In the genomic region with DNA sequence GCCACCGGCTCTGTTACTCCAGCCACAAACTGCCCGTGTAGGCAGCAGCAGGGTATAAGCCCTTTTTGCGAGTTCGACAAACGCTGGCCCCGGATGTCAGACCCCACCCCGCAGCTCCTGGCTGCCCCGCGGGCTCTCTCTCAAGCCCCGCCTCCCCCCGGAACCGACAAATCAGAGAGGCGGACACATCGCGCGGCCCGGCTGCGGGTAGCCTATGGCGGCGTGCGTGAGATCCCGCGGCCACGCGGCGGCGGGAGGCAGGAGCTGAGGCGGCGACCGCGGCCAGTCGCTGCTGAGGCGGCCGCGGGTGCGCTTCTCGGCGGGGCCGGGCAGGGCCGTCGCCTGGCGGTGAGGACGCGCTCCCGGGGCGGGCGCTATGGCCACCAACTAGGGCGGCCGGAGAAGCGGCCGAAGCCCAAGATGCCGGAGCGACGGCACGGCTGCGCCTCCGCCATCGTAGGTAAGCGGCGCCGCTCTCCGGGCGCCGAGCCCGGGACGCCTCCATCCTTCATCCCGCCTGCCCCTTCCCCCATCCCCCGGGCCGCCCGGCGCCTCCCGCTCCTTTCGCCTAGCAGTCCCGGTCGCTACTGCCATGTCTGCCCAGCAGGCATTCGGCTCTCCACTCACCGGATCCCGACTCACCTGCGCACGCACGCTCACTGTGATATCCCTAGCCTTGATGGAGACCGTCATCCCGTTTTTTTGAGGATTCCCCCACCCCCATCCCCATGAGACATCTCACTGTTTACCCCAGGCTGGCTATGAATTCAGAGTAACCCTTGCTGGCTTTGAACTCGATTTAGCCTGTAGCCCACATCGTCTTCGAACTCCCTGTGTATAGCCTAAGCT, we compare ENCODE assay signal across 8 mouse cellular contexts. TPM values are rescaled to one million over a fixed set of nuclear protein-coding genes. Genes with fewer than 3 reads are reported as not detected.
DNase-seq lines count a peak whose midpoint lies in the region; ATAC-seq lines count a peak whose summit lies in the region.

No protein-coding gene starts in this region.

- H3K4me2 ChIP-seq in hindbrain, embryonic 14.5 days (replicated peaks), result peak overlapping the region; percentile 77

- H3K9ac ChIP-seq in hindbrain, embryonic 14.5 days, result peak overlapping the region; percentile 94

- H3K4me3 ChIP-seq in hindbrain, embryonic 14.5 days (replicated peaks; ENCODE audit: low read length), result peak overlapping the region; percentile 90

- WGBS in hindbrain, embryonic 14.5 days, result 1% methylated on average over 81 of the region's 86 CpGs

- H3K4me1 ChIP-seq in hindbrain, embryonic 14.5 days (replicated peaks; ENCODE audit: control insufficient read depth, insufficient read depth, low read length), result peaks cover 6% of the 10 kb centered on the region; the same call in 1 of the 2 replicates

- no peaks in the 10 kb centered on the region for H3K27me3 ChIP-seq in hindbrain, embryonic 14.5 days (ENCODE audit: control insufficient read depth, insufficient read depth, low read length)

- DNase-seq in R1 (ENCODE audit: low read depth, low spot score), result peak; percentile 90
- peak; percentile 97 to 99 for DNase-seq in cerebellum, postnatal 14 days
- peak; percentile 88 to 96 for DNase-seq in frontal cortex, postnatal 25 days (ENCODE audit: low spot score in 2 of 2)
- peak; percentile 95 for DNase-seq in hindbrain, embryonic 14.5 days (ENCODE audit: low spot score)
- peak; percentile 95 to 98 for DNase-seq in layer of hippocampus, postnatal 25 days (ENCODE audit: extremely low spot score in 1 of 2, low spot score in 1 of 2)
- DNase-seq in lung, postnatal 14 days, result peak; percentile 94
- DNase-seq in ovary, postnatal 36 days (ENCODE audit: low spot score), result peak; percentile 97
- peak; percentile 95 for DNase-seq in thymus, postnatal 25 days

- H3K9me3 ChIP-seq in hindbrain, embryonic 14.5 days (ENCODE audit: control insufficient read depth, low read length), result no peaks in the 10 kb centered on the region

- ATAC-seq in hindbrain, embryonic 14.5 days (ENCODE audit: low FRiP score), result peak; percentile 97

- H3K36me3 ChIP-seq in hindbrain, embryonic 14.5 days (replicated peaks; ENCODE audit: control insufficient read depth, insufficient read depth), result 0 out of 2 replicates have a peak, but pooled peaks cover 2% of the 10 kb centered on the region

- peak overlapping the region; percentile 90 for H3K27ac ChIP-seq in hindbrain, embryonic 14.5 days

RNA-seq across cellular contexts. Expression of a gene that starts 6.3 kb away (rescaled TPM):
- 62.2 and 63.0 TPM in 2 replicates for polyA plus RNA-seq in hindbrain, embryonic 14.5 days (2014; fragmentation: Nextera tagmentation; extraction: Ambion mirVana)
- total RNA-seq in layer of hippocampus, postnatal 25 days (2021), result 10 to 100 TPM; 46.4 to 48.2 TPM

RNA-seq across cellular contexts. Expression of a gene that starts 50.3 kb away (rescaled TPM):
- 49.2 and 51.9 TPM in 2 replicates for polyA plus RNA-seq in hindbrain, embryonic 14.5 days (2014; fragmentation: Nextera tagmentation; extraction: Ambion mirVana)
- total RNA-seq in layer of hippocampus, postnatal 25 days (2021), result 10 to 100 TPM; 32.0 to 38.1 TPM

RNA-seq across cellular contexts. Expression of a gene that starts 50.4 kb away (rescaled TPM):
- 41.3 and 41.5 TPM in 2 replicates for polyA plus RNA-seq in hindbrain, embryonic 14.5 days (2014; fragmentation: Nextera tagmentation; extraction: Ambion mirVana)
- 10 to 100 TPM; 15.8 to 21.8 TPM for total RNA-seq in layer of hippocampus, postnatal 25 days (2021)

Comparison
In these comparisons a context has a peak if more than half of its experiments do, and no peak if none do; other contexts are left out.
1. Peak in every context shown above with its lines: DNase-seq, ATAC-seq, H3K4me3 ChIP-seq and H3K27ac ChIP-seq.